Mouse (Mus musculus): Measurements from ENCODE around the gene Gm21954.

Gm21954 gene

DNA sequence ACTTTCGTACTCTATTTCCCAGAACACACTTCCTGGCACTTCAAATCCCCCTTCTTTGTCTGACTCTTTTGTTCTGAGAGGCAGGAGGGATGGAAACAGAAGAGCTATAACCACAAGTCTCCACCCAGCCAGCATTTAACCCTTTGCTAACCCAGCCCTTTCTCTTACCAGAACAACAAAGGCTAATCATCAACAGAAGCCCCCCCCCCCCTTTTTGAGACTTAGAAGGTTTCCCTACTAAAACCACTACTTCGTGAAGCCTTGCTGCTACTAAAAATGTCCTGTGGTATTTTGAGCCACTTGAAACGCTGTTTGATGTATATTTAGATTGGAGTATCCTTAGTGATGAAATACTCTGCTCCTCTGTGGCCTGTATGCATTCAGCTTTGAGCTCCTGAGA lies 52.7 kb downstream of the Gm21954 start:
- no peak for DNase-seq (ENCODE audit: low spot score)

DNA sequence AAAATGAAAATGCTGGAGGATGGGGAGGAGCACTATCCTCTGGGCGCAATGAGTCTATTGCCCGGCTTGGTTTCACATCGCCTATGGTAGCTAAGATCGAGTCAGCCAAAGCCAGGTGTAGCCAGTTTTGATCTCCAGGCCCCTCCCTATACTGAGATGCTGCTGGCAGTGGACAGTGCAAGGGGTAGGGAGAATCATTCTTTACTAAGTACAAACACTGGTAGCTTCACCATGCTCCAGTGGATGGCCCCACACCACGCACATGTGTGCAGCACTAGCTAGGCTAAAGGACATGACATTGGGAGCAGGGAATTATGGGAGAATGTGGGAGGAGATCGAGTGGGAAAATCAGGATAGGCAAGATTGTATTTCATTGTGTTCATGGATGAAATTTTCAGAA lies 53.2 kb downstream of the Gm21954 start:
- DNase-seq (ENCODE audit: low spot score) = no peak

DNA sequence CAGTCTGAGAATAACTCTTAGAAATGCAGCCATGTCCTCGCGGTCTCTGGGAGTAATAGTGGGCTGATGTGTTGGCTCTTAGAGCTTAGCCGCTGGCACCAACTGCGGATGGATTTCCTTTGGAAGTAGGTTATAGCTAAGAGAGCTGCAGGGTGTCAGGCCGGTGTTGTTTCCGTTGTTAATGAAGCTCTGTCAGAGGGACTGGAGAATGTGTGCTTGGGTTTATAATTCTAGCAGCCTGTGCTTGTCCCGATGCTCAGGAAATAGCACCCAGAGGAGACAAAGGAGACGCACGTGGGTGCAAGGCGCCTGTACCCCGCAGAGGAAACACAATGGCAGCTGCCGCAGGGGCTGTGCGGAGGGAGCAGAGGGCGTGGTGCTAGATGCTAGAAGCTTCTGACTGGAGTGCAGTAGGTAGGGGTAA lies 56.5 kb downstream of the Gm21954 start:
- DNase-seq (ENCODE audit: low spot score) = no peak

All from testis, postnatal 10 days (tissue).